Mouse (Mus musculus): ENCODE data around the gene Gstm3.

DNA sequence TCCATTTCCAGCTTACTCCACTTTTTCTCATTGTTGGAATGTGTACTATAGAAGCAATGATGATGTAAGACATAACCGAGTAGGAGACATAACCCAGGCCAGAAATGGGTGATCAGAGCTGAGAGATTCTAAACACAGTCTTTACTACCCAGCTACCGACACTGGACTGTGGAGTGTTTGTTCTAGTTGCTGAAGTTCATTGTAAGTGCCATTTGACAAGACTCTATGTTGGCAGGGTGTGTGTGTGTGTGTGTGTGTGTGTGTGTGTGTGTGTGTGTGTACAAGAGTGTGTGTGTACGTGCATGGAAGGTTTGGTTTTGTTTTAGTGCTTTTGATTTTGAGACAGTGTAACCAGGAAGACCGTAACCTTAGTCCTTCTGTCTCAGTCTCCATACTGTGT lies 39.4 kb downstream of the Gstm3 start:
- TF ChIP-seq POLR2A (IDR thresholded peaks at IDR 0.05; ENCODE audit: insufficient read length, low read depth): no peak
- no peak for TF ChIP-seq CEBPB (IDR thresholded peaks at IDR 0.05; ENCODE audit: insufficient read depth, poor library complexity, severe bottlenecking)
- no peak for TF ChIP-seq MYOD1 (IDR thresholded peaks at IDR 0.05; ENCODE audit: control insufficient read depth in 1 of 3, insufficient read length in 2 of 3, low read depth in 2 of 3)
- TF ChIP-seq USF1 (IDR thresholded peaks at IDR 0.05; ENCODE audit: low read depth): no peak
- no peak for TF ChIP-seq MAX (IDR thresholded peaks at IDR 0.05; ENCODE audit: low read depth)
- no peak for TF ChIP-seq TCF3 (IDR thresholded peaks at IDR 0.05; ENCODE audit: insufficient read length, low read depth)
- no peak for TF ChIP-seq MYOG (IDR thresholded peaks at IDR 0.05; ENCODE audit: control insufficient read depth in 1 of 3, insufficient read depth in 1 of 3, insufficient read length in 2 of 3, low read depth in 2 of 3)

All from myocyte (in vitro differentiated cells).